Mouse (Mus musculus) hindbrain, embryonic 10.5 days (tissue): ENCODE measurements at regions not wholly inside any gene's neighbourhood (a gene's known extent, or its start where the extent isn't known, plus 50 kb on each side); places are given as distances from the start of the nearest gene placed in this dataset.

Experiments used
- DNase-seq: peaks from one replicate; pipeline ENCODE4 v3.0.0-alpha.2; 2017; ENCODE audit warnings: low spot score
- H3K27ac ChIP-seq: fragments of 300-500 bp; sonication (generic); 2 replicates; pipeline ENCODE4 v1.5.1; 2016; ENCODE audit warnings: mild to moderate bottlenecking, moderate library complexity
- H3K27me3 ChIP-seq: fragments of 300-500 bp; sonication (generic); 2 replicates; pipeline ENCODE4 v1.6.1; 2016; ENCODE audit warnings: mild to moderate bottlenecking; ENCODE audit not compliant: poor library complexity, insufficient read depth, severe bottlenecking
- H3K36me3 ChIP-seq: fragments of 300-500 bp; sonication (generic); 2 replicates; pipeline ENCODE4 v1.6.1; 2016; ENCODE audit warnings: mild to moderate bottlenecking, moderate library complexity
- H3K4me1 ChIP-seq: fragments of 300-500 bp; sonication (generic); replicated peaks from 2 replicates; pipeline ENCODE4 v1.6.1; 2016; ENCODE audit warnings: mild to moderate bottlenecking
- H3K4me3 ChIP-seq: fragments of 300-500 bp; sonication (generic); 2 replicates; pipeline ENCODE4 v1.5.1; 2016; ENCODE audit warnings: mild to moderate bottlenecking, moderate library complexity
- H3K9me3 ChIP-seq: fragments of 300-500 bp; sonication (generic); 2 replicates; pipeline ENCODE4 v1.6.1; 2016; ENCODE audit warnings: mild to moderate bottlenecking, moderate library complexity
- WGBS: fragments of 180-500 bp; shearing (Covaris S2); methylation state at CpG from one replicate; pipeline ENCODE4 v1.1.7; 2016; 5-methylcytosine and 5-hydroxymethylcytosine counted together

DNA sequence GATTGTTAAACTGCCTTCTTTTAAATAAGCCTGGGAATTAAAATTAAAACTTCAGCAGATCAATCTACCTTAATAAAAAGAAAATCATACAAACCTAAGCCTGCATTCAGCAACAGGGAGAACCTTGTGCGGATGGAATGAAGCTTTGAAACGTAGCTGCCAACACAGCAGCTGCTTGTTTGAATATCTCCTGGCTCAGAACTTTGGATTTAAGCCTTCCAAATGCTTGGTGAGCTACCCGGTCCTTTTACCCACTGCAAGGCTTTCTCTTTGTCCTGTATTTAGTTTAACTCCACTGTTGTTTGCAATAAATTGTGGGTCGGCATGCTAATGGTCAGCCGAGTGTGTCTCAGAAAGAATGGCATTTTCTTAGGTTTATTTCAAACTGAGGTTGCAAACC is 169.7 kb upstream of the Veph1 start:
- H3K4me1 ChIP-seq: no peaks in the 10 kb centered on the region
- H3K36me3 ChIP-seq: no peaks in the 10 kb centered on the region
- H3K4me3 ChIP-seq: no peak overlapping the region
- H3K9me3 ChIP-seq: no peaks in the 10 kb centered on the region
- no peaks in the 10 kb centered on the region for H3K27me3 ChIP-seq
- DNase-seq: no peak
- no peak overlapping the region for H3K27ac ChIP-seq
- WGBS: 90% methylated on average over 5 of the region's 5 CpGs

DNA sequence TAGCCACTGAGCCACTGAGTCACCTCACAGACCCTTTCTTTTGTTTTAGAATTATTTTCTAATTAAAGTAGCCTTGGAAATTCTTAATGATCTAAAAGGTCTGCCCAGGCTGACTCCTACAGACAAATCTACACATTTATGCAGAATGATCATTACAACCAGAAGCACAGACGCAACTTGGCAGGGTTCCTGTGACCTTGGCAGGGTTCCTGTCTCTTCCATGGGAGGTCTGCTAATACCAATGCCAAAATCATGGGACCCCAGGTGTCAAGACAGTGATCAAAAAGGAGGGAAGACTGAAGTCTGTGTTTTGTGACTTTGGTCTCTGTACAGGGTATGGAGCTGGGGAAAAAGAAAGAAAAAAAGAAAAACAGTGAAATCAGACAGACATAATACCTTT is 168.7 kb upstream of the Veph1 start:
- Histone ChIP-seq H3K27me3 (no peaks in the 10 kb centered on the region), H3K36me3 (no peaks in the 10 kb centered on the region), H3K27ac (no peak overlapping the region), H3K9me3 (no peaks in the 10 kb centered on the region), H3K4me3 (no peak overlapping the region), H3K4me1 (no peaks in the 10 kb centered on the region)
- DNase-seq: no peak
- WGBS: 91% methylated on average over 1 of the region's 1 CpGs

DNA sequence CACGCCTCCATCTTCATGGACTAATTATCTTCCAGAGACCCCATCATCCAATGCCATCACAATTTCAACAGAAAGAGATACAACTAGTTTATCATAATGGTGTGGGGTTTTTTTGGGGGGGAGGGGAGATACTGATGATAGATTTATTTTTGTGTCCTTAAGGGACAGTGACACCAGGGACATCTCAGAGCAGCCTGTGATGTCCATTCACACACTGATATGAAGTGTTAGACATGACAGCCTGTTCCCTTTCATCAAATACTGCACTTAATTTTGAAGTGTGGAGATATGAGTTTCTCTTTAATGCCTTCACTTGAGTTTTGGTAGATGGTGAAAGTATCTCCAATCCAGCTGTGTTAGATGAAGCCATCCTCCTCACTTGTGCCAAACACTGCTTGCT is 165.7 kb upstream of the Veph1 start:
- 98% methylated on average over 1 of the region's 1 CpGs for WGBS
- no peak for DNase-seq
- no peaks in the 10 kb centered on the region for H3K27me3 ChIP-seq
- no peaks in the 10 kb centered on the region for H3K4me1 ChIP-seq
- H3K4me3 ChIP-seq: no peak overlapping the region
- no peaks in the 10 kb centered on the region for H3K9me3 ChIP-seq
- no peak overlapping the region for H3K27ac ChIP-seq
- H3K36me3 ChIP-seq: no peaks in the 10 kb centered on the region

- Histone ChIP-seq H3K4me1 (no peaks in the 10 kb centered on the region), H3K4me3 (no peak overlapping the region), H3K9me3 (no peaks in the 10 kb centered on the region), H3K27ac (no peak overlapping the region), H3K27me3 (no peaks in the 10 kb centered on the region), H3K36me3 (no peaks in the 10 kb centered on the region)
- WGBS: 88% methylated on average over 10 of the region's 10 CpGs
- no peak for DNase-seq
Observed at GRCm38 (mm10) chr3:66446274-66447159, 149.9 kb upstream of the Veph1 start.

- Histone ChIP-seq H3K36me3 (no peaks in the 10 kb centered on the region), H3K4me1 (no peaks in the 10 kb centered on the region), H3K27ac (no peak overlapping the region), H3K27me3 (no peaks in the 10 kb centered on the region), H3K9me3 (no peaks in the 10 kb centered on the region), H3K4me3 (no peak overlapping the region)
- DNase-seq: no peak
Observed at GRCm38 (mm10) chr3:66433216-66433615, 136.6 kb upstream of the Veph1 start.

GRCm38 (mm10) chr3:66430187-66430586 is 133.6 kb upstream of the Veph1 start:
- 91% methylated on average over 3 of the region's 3 CpGs for WGBS
- Histone ChIP-seq H3K4me1 (no peaks in the 10 kb centered on the region), H3K27ac (no peak overlapping the region), H3K9me3 (no peaks in the 10 kb centered on the region), H3K27me3 (no peaks in the 10 kb centered on the region), H3K4me3 (no peak overlapping the region), H3K36me3 (no peaks in the 10 kb centered on the region)
- DNase-seq: no peak

DNA sequence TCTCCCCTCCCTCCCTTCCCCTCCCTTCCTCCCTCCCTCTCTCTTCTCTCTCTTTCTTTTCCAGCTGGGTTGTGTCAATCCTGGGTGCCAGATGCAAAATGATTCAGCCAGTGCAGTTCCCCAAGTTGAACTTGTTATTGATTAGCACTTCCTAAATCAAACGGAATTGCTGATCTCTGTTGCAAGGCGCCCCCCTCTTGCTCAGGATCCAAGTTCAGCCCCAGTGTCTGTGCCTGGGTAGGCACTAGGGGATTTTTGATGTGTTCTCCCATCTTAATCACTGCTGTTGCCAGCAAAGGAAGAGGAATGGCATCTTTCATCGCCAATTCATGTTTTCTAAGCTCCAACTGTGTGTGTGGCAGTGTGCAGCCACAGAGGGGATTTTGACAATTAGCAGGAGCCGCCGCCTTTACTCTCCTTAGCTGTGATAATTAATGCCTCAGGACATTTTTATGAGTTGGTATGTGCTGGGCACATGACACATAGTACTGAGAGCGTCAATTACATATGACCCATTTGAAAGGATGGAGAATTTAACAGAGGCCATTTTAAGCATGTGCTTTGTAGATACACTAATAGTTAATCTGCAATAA is 125.9 kb upstream of the Veph1 start:
- no peak overlapping the region for H3K4me3 ChIP-seq
- H3K9me3 ChIP-seq: no peaks in the 10 kb centered on the region
- no peaks in the 10 kb centered on the region for H3K36me3 ChIP-seq
- H3K27ac ChIP-seq: no peak overlapping the region
- 66% methylated on average over 6 of the region's 6 CpGs for WGBS
- H3K27me3 ChIP-seq: no peaks in the 10 kb centered on the region
- peaks cover 8% of the 10 kb centered on the region for H3K4me1 ChIP-seq
- no peak for DNase-seq

DNA sequence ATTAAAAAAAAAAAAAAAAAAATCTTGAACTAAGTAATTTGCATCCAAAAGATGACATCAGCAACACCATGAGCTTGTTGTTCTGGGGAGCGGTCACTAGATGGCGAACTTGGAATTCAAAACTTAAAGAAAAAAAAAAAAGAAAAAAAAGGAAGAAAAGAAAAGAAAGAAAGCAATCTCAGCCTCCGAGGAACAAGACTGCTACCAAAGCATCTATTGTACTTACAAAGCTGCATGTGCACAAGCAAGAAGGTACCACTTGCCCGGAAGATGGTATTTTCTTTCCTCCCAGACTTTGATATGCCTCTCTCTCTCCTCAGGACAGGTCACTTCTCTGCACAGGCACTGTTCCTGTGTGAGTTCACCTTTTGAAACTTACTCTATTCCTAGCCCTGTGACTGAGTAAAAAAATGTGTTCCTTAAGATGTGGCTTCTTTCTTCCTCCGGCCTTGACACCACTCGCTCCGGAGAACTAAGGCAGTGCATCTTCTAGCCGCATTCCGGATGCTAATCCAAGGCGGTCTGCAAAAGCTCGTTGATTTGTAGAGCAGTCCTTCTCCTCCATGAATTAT is 114.2 kb upstream of the Veph1 start:
- Histone ChIP-seq H3K36me3 (no peaks in the 10 kb centered on the region), H3K4me3 (peak overlapping the region; percentile 37), H3K4me1 (peaks cover 4% of the 10 kb centered on the region; the same call in 1 of the 2 replicates), H3K9me3 (no peaks in the 10 kb centered on the region), H3K27ac (peak overlapping the region; percentile 56; the same call in 1 of the 2 replicates), H3K27me3 (no peaks in the 10 kb centered on the region; the same call in 1 of the 2 replicates)
- 44% methylated on average over 11 of the region's 11 CpGs for WGBS
- DNase-seq: peak; percentile 21

DNA sequence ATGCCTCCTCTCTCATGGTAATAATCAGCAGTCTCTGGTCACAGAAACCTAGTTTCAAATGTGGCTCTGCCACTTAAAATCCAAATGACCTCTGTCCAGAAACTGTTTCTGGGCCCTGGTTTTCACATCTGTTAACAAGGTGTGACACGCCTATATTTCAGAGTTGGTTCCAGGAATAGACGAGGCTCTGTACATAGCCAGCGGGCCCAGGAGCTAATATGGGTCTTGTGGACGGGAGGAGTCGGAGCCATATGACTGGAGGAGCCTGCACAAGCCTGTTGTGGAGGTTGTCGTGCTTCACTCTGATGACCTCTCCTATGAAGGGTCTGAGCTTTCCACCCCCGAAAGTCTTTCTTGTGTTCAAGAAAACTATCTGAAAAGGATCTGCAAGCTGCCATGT is 112.2 kb upstream of the Veph1 start:
- H3K27ac ChIP-seq: no peak overlapping the region
- H3K27me3 ChIP-seq: no peaks in the 10 kb centered on the region; the same call in 1 of the 2 replicates
- no peaks in the 10 kb centered on the region for H3K9me3 ChIP-seq
- no peak overlapping the region for H3K4me3 ChIP-seq
- 88% methylated on average over 7 of the region's 7 CpGs for WGBS
- no peaks in the 10 kb centered on the region for H3K36me3 ChIP-seq
- DNase-seq: no peak
- H3K4me1 ChIP-seq: peaks cover 6% of the 10 kb centered on the region; the same call in 1 of the 2 replicates

GRCm38 (mm10) chr3:66405645-66406044 is 109.0 kb upstream of the Veph1 start:
- Histone ChIP-seq H3K9me3 (no peaks in the 10 kb centered on the region), H3K27ac (no peak overlapping the region), H3K4me3 (no peak overlapping the region), H3K4me1 (0 out of 2 replicates have a peak, but pooled peaks cover 2% of the 10 kb centered on the region), H3K36me3 (no peaks in the 10 kb centered on the region), H3K27me3 (no peaks in the 10 kb centered on the region; the same call in 1 of the 2 replicates)
- 95% methylated on average over 4 of the region's 4 CpGs for WGBS
- no peak for DNase-seq

GRCm38 (mm10) chr3:66403707-66404106 is 107.1 kb upstream of the Veph1 start:
- Histone ChIP-seq H3K4me3 (no peak overlapping the region), H3K4me1 (0 out of 2 replicates have a peak, but pooled peaks cover 2% of the 10 kb centered on the region), H3K27me3 (no peaks in the 10 kb centered on the region; the same call in 1 of the 2 replicates), H3K27ac (no peak overlapping the region), H3K9me3 (no peaks in the 10 kb centered on the region), H3K36me3 (no peaks in the 10 kb centered on the region)
- no peak for DNase-seq
- WGBS: 93% methylated on average over 2 of the region's 2 CpGs

- 77% methylated on average over 16 of the region's 16 CpGs for WGBS
- H3K4me3 ChIP-seq: no peak overlapping the region
- H3K27ac ChIP-seq: no peak overlapping the region
Observed at GRCm38 (mm10) chr3:66400791-66401568, 104.3 kb upstream of the Veph1 start.

More at GRCm38 (mm10) chr3:66400791-66401568, 104.3 kb upstream of the Veph1 start:
- no peaks in the 10 kb centered on the region for H3K36me3 ChIP-seq
- H3K4me1 ChIP-seq: 0 out of 2 replicates have a peak, but pooled peaks cover 2% of the 10 kb centered on the region
- H3K27me3 ChIP-seq: no peaks in the 10 kb centered on the region
- no peak for DNase-seq
- H3K9me3 ChIP-seq: no peaks in the 10 kb centered on the region
